Mouse (Mus musculus) kidney, adult 10 weeks (tissue): Measurements from ENCODE around the gene Cfb. TPM values are rescaled to one million over a fixed set of nuclear protein-coding genes. Genes with fewer than 3 reads are reported as not detected.

Experiments
- polyA plus RNA-seq: library from polyadenylated mRNA; stranded (reverse); fragments of 350-450 nt; fragmentation: Illumina TruSeq; extraction: RNeasy Lipid Tissue Mini Kit (QIAGEN cat#74804); gene quantifications from one replicate; pipeline ENCODE4 v1.2.3, GENCODE M21; 2014; ENCODE audit warnings: low read depth, low replicate concordance

The Cfb gene
- polyA plus RNA-seq = 38.0 TPM

GRCm38 (mm10) chr17:34862416-34863081 lies at the start of gene Cfb:
Cfb (minus strand) TSS chr17:34862518.

GRCm38 (mm10) chr17:34898160-34898586 lies 35.9 kb upstream of the Cfb start, which contains the start of the genes C2 and Ehmt2:
C2 (minus strand) TSS chr17:34898265.
Ehmt2 (plus strand) TSS chr17:34898469.

GRCm38 (mm10) chr17:34881683-34882310 lies 19.5 kb upstream of the Cfb start, which contains the start of gene Gm20547:
Gm20547 (minus strand) TSS chr17:34882042.

GRCm38 (mm10) chr17:34879336-34879879 lies 17.1 kb upstream of the Cfb start, which contains the start of gene Zbtb12:
Zbtb12 (plus strand) TSS chr17:34879483.

GRCm38 (mm10) chr17:34849722-34850516 lies 12.4 kb downstream of the Cfb start, which contains the start of the genes Skiv2l and Nelfe:
Skiv2l (minus strand) TSS chr17:34850210.
Nelfe (plus strand) TSS chr17:34850391.

GRCm38 (mm10) chr17:34836856-34837221 lies 25.5 kb downstream of the Cfb start, which contains the start of the genes Stk19 and Dxo:
Stk19 (minus strand) TSS chr17:34836945.
Dxo (plus strand) TSS chr17:34837019.

Other genes with a start within 250 kb of the Cfb start
- gene Egfl8, start 246.5 kb downstream of the Cfb start, polyA plus RNA-seq = not detected
- 7.2 TPM for gene Ppt2, start 234.0 kb downstream of the Cfb start, polyA plus RNA-seq
- gene Prrt1, start 233.0 kb downstream of the Cfb start, polyA plus RNA-seq = 0.57 TPM
- 5.5 TPM for gene Fkbpl, start 217.8 kb downstream of the Cfb start, polyA plus RNA-seq
- 1.8 TPM for gene Atf6b, start 215.4 kb downstream of the Cfb start, polyA plus RNA-seq
- not detected for gene Tnxb, start 192.0 kb downstream of the Cfb start, polyA plus RNA-seq
- not detected for gene C4b, start 118.6 kb downstream of the Cfb start, polyA plus RNA-seq
- gene Cyp21a1, start 58.0 kb downstream of the Cfb start, polyA plus RNA-seq = not detected
- 2.6 TPM for gene Stk19, start 25.6 kb downstream of the Cfb start, polyA plus RNA-seq
- 3.0 TPM for gene Dxo, start 25.5 kb downstream of the Cfb start, polyA plus RNA-seq
- 2.3 TPM for gene Skiv2l, start 12.3 kb downstream of the Cfb start, polyA plus RNA-seq
- gene Nelfe, start 12.1 kb downstream of the Cfb start, polyA plus RNA-seq = 1.4 TPM
- 1.5 TPM for gene Zbtb12, start 17.0 kb upstream of the Cfb start, polyA plus RNA-seq
- 16.3 TPM for gene Gm20547, start 19.5 kb upstream of the Cfb start, polyA plus RNA-seq
- gene C2, start 35.7 kb upstream of the Cfb start, polyA plus RNA-seq = 7.3 TPM
- gene Ehmt2, start 36.0 kb upstream of the Cfb start, polyA plus RNA-seq = 7.7 TPM
- 8.2 TPM for gene Slc44a4, start 51.9 kb upstream of the Cfb start, polyA plus RNA-seq
- 25.6 TPM for gene Neu1, start 68.7 kb upstream of the Cfb start, polyA plus RNA-seq
- 17.9 TPM for gene Hspa1b, start 96.7 kb upstream of the Cfb start, polyA plus RNA-seq
- not detected for gene Gm20481, start 107.4 kb upstream of the Cfb start, polyA plus RNA-seq
- gene Hspa1a, start 109.6 kb upstream of the Cfb start, polyA plus RNA-seq = 8.4 TPM
- not detected for gene Hspa1l, start 110.2 kb upstream of the Cfb start, polyA plus RNA-seq
- gene Lsm2, start 119.3 kb upstream of the Cfb start, polyA plus RNA-seq = 12.6 TPM
- 5.7 TPM for gene Vars, start 138.5 kb upstream of the Cfb start, polyA plus RNA-seq
- not detected for gene Vwa7, start 154.1 kb upstream of the Cfb start, polyA plus RNA-seq
- not detected for gene Sapcd1, start 165.5 kb upstream of the Cfb start, polyA plus RNA-seq
- gene Msh5, start 184.2 kb upstream of the Cfb start, polyA plus RNA-seq = 1.1 TPM
- 25.4 TPM for gene Clic1, start 187.4 kb upstream of the Cfb start, polyA plus RNA-seq
- 0.97 TPM for gene Ddah2, start 196.5 kb upstream of the Cfb start, polyA plus RNA-seq
- not detected for gene Ly6g6c, start 202.9 kb upstream of the Cfb start, polyA plus RNA-seq
- 1.1 TPM for gene Mpig6b, start 203.7 kb upstream of the Cfb start, polyA plus RNA-seq
- not detected for gene Ly6g6e, start 214.4 kb upstream of the Cfb start, polyA plus RNA-seq
- not detected for gene Ly6g6d, start 215.5 kb upstream of the Cfb start, polyA plus RNA-seq
- not detected for gene Ly6g6f, start 223.1 kb upstream of the Cfb start, polyA plus RNA-seq
- gene Abhd16a, start 226.7 kb upstream of the Cfb start, polyA plus RNA-seq = 7.6 TPM
- gene Ly6g5c, start 245.8 kb upstream of the Cfb start, polyA plus RNA-seq = not detected